Mouse (Mus musculus) E14TG2a.4 (cell line): ENCODE data around the gene Insr.
"Not testable (repeated sequence)": the region's sequence is repeated elsewhere in the genome, so short reads cannot be mapped to it uniquely, and the experiment has no call there.

ENCODE experiments used
- H3K27me3 ChIP-seq: 2 replicates; pipeline ENCODE4 v1.6.1; 2014; ENCODE audit warnings: low read length, control low read depth; ENCODE audit not compliant: insufficient read depth
- H3K36me3 ChIP-seq: 2 replicates; pipeline ENCODE4 v1.6.1; 2014; ENCODE audit warnings: low read length, control low read depth; ENCODE audit not compliant: insufficient read depth
- H3K4me1 ChIP-seq: replicated peaks from 2 replicates; pipeline ENCODE4 v1.6.1; 2014; ENCODE audit warnings: low read depth, low read length, control low read depth
- H3K4me3 ChIP-seq: replicated peaks from 2 replicates; pipeline ENCODE4 v1.5.1; 2014; ENCODE audit warnings: mild to moderate bottlenecking, low read length
- H3K9me3 ChIP-seq: 2 replicates; pipeline ENCODE4 v1.6.1; 2014; ENCODE audit warnings: low read length, control low read depth
- CTCF ChIP-seq: conservative IDR thresholded peaks from 2 replicates; pipeline ENCODE4 v1.5.1; 2014; ENCODE audit warnings: low read length
- NANOG ChIP-seq: IDR thresholded peaks from 2 replicates; pipeline ENCODE4 v1.6.1; 2014; ENCODE audit warnings: borderline replicate concordance, low read length, mixed read lengths
- POU5F1 ChIP-seq: IDR thresholded peaks from 2 replicates; pipeline ENCODE4 v1.6.1; 2014; ENCODE audit warnings: low read length, borderline replicate concordance

Gene Insr

DNA sequence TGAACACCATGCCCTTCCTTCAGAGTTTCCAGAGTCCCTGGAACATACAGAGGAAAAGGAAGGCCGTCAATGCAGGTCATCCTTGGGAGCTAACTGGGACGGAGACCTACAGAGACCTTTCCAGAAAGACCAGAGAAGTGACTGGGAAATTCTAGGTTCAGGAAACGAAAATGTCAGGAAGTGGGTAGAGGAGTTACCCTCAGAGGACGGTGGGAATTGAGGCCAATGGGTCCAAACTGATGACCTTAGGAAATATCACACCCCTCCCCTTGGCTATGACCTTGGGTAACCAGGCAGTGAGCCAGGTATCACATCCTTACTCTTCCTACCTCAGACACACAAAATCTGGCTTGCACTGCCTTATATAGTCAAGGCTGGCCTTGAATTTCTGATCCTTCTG, 32.1 kb upstream of the Insr start:
- no peaks in the 10 kb centered on the region for H3K4me1 ChIP-seq
- H3K36me3 ChIP-seq = no peaks in the 10 kb centered on the region
- peaks cover 17% of the 10 kb centered on the region for H3K9me3 ChIP-seq
- H3K27me3 ChIP-seq = no peaks in the 10 kb centered on the region
- no peak for TF ChIP-seq NANOG
- no peak for TF ChIP-seq CTCF
- TF ChIP-seq POU5F1 = no peak
- H3K4me3 ChIP-seq = no peak overlapping the region

DNA sequence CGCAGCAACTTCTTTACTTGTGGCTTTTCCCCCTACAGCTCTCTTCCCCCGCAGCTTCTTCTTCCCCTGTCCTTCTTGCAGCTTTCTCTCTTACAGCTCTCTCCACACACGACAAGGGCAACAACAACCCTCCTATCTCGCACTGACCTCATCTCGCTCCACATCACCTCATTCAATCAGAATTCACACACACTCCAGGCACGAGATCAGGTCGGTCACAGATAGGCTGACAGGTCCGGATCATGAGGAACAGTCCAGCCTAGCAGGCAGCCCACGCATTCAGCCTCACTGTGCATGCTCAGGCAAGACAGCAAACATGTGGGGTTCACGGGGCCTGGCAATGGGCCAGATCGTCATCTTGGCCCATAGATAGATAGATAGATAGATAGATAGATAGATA, 30.2 kb upstream of the Insr start:
- no peaks in the 10 kb centered on the region for H3K36me3 ChIP-seq
- H3K4me3 ChIP-seq = no peak overlapping the region
- peaks cover 30% of the 10 kb centered on the region for H3K9me3 ChIP-seq
- H3K4me1 ChIP-seq = no peaks in the 10 kb centered on the region
- H3K27me3 ChIP-seq = no peaks in the 10 kb centered on the region
- TF ChIP-seq POU5F1 (no peak), CTCF (no peak), NANOG (no peak)

- H3K4me3 ChIP-seq, H3K36me3 ChIP-seq, H3K4me1 ChIP-seq, H3K27me3 ChIP-seq: not testable (repeated sequence)
- H3K9me3 ChIP-seq = peaks cover 30% of the 10 kb centered on the region
Measured at GRCm38 (mm10) chr8:3308205-3308800, 28.9 kb upstream of the Insr start.

DNA sequence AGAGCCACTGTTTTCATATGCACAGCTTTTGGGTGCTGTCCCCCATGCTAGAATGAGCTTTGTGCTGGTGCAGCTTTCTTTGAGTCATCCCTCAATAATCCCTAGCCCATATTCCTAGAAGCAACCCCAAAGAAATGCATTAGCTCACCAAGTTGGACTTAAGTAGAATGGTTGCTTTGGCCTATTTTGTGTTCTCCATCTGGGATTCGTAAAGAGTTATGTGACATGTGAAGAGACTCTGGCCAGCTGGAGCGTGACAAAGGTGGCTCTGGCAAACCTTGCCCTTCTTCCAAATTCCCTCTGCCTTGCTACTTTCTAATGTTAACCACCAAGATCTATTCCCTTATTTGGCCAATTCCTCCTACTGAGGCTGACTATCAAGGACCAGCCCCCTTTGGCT, 22.7 kb upstream of the Insr start:
- peaks cover 17% of the 10 kb centered on the region for H3K9me3 ChIP-seq

GRCm38 (mm10) chr8:3299322-3299721, 19.9 kb upstream of the Insr start:
- Histone ChIP-seq H3K27me3 (no peaks in the 10 kb centered on the region; the same call in 1 of the 2 replicates), H3K36me3 (no peaks in the 10 kb centered on the region), H3K4me1 (no peaks in the 10 kb centered on the region), H3K4me3 (no peak overlapping the region), H3K9me3 (no peaks in the 10 kb centered on the region)
- TF ChIP-seq POU5F1 (no peak), CTCF (no peak), NANOG (no peak)

More for the DNA sequence above, 22.7 kb upstream of the Insr start:
- H3K27me3 ChIP-seq = no peaks in the 10 kb centered on the region; the same call in 1 of the 2 replicates
- H3K4me3 ChIP-seq = no peak overlapping the region
- H3K36me3 ChIP-seq = no peaks in the 10 kb centered on the region
- H3K4me1 ChIP-seq = no peaks in the 10 kb centered on the region
- TF ChIP-seq CTCF (no peak), NANOG (no peak), POU5F1 (no peak)

- no peaks in the 10 kb centered on the region for H3K36me3 ChIP-seq
- no peaks in the 10 kb centered on the region for H3K9me3 ChIP-seq
- H3K4me3 ChIP-seq = no peak overlapping the region
- TF ChIP-seq CTCF (peak; percentile 53), POU5F1 (no peak), NANOG (no peak)
- H3K4me1 ChIP-seq = no peaks in the 10 kb centered on the region
- H3K27me3 ChIP-seq = peaks cover 11% of the 10 kb centered on the region
Measured at GRCm38 (mm10) chr8:3285824-3286223, 6.4 kb upstream of the Insr start.

GRCm38 (mm10) chr8:3284656-3285055, 5.2 kb upstream of the Insr start:
- no peaks in the 10 kb centered on the region for H3K36me3 ChIP-seq
- H3K4me1 ChIP-seq = peaks cover 10% of the 10 kb centered on the region
- H3K9me3 ChIP-seq = no peaks in the 10 kb centered on the region
- H3K4me3 ChIP-seq = no peak overlapping the region
- TF ChIP-seq POU5F1 (no peak), NANOG (no peak), CTCF (no peak)
- peaks cover 21% of the 10 kb centered on the region for H3K27me3 ChIP-seq

- no peaks in the 10 kb centered on the region for H3K36me3 ChIP-seq
- no peak overlapping the region for H3K4me3 ChIP-seq
- no peaks in the 10 kb centered on the region for H3K9me3 ChIP-seq
- peaks cover 41% of the 10 kb centered on the region for H3K27me3 ChIP-seq
- TF ChIP-seq CTCF = no peak
- TF ChIP-seq NANOG = no peak
- no peak for TF ChIP-seq POU5F1
- H3K4me1 ChIP-seq = peaks cover 21% of the 10 kb centered on the region
Measured at GRCm38 (mm10) chr8:3281296-3281695, 1.9 kb upstream of the Insr start.

DNA sequence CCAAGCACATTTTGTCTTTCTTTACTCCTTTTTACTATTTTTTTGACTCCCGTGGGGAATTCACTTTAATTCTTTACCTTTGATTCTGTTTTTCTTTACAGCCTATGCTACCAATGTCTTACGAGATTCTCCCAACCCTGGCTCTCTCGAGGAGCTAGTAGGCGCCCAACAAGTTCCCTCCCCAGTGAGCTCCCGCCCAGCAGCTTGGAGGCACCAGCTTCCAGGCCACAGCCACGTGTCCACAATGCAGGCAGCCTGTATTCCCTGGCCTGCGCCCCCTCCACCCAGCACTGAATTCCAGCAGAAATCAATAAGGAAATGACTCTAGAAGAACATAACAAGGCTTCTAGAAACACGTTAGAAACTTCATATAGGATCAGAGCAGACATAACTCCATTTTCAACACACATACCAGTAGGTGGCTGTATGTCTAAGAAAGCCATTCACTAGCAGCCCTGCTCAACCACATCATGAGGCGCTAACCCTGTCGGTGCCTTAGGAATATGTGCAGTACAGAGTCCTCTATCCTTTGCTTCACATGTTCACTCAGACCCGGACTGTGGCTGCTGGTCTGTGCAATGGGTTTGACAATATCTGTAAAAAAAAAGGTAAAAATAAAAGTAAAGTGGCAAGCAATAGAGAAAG, 971 bp upstream of the Insr start:
- Histone ChIP-seq H3K9me3 (no peaks in the 10 kb centered on the region), H3K36me3 (no peaks in the 10 kb centered on the region), H3K4me1 (peaks cover 21% of the 10 kb centered on the region), H3K4me3 (peak overlapping the region; percentile 87), H3K27me3 (peaks cover 41% of the 10 kb centered on the region)
- TF ChIP-seq NANOG = no peak
- no peak for TF ChIP-seq CTCF
- no peak for TF ChIP-seq POU5F1
